20 mouse cellular contexts compared by ENCODE assay signal in genomic region chr6:91389141-91389540, GRCm38 (mm10). TPM values are rescaled to one million over a fixed set of nuclear protein-coding genes. Genes with fewer than 3 reads are reported as not detected.
DNase-seq lines count a peak whose midpoint lies in the region; ATAC-seq and TF ChIP-seq lines count a peak whose summit lies in the region.
"Had no signal": no experiment of that assay in that cellular context is flagged by ENCODE, and none has a peak within 500 bp of the region (broad histone marks: within the 10 kb centered on the region; RNA-seq: fewer than 3 reads in every experiment).

No protein-coding gene starts in this region.

- H3K4me2 ChIP-seq in limb, embryonic 12.5 days, result no peak overlapping the region
- H3K4me2 ChIP-seq: hindbrain, embryonic 15.5 days; intestine, embryonic 15.5 days had no signal

- no peak overlapping the region; the same call in 1 of the 2 replicates for H3K27ac ChIP-seq in heart, embryonic 10.5 days
- no peak overlapping the region for H3K27ac ChIP-seq in heart, adult 2 months
- H3K27ac ChIP-seq in limb, embryonic 12.5 days, result no peak overlapping the region
- H3K27ac ChIP-seq in limb, embryonic 10.5 days, result no peak overlapping the region
- H3K27ac ChIP-seq: embryonic facial prominence, embryonic 10.5 days; hindbrain, embryonic 15.5 days; intestine, embryonic 15.5 days had no signal

- 40% methylated on average over 4 of the region's 4 CpGs for WGBS in heart, embryonic 10.5 days
- 47% methylated on average over 4 of the region's 4 CpGs for WGBS in heart, adult 2 months
- 69% methylated on average over 4 of the region's 4 CpGs for WGBS in limb, embryonic 12.5 days
- 81% methylated on average over 4 of the region's 4 CpGs for WGBS in limb, embryonic 10.5 days

- ATAC-seq in limb, embryonic 12.5 days (ENCODE audit: insufficient number of reproducible peaks, insufficient read depth, low FRiP score, low TSS enrichment, low read depth), result 0 out of 2 replicates have a peak, but pooled peaks have one; percentile 7
- ATAC-seq: intestine, embryonic 15.5 days had no signal

- peak; percentile 80 for DNase-seq in heart, embryonic 10.5 days (ENCODE audit: low spot score)
- DNase-seq in heart, adult 2 months, result no peak
- no peak for DNase-seq in limb, embryonic 10.5 days (ENCODE audit: low spot score)
- peak; percentile 84 for DNase-seq in lung, postnatal 10 days
- DNase-seq in urinary bladder, postnatal 10 days (ENCODE audit: low spot score), result no peak
- no peak for DNase-seq in cerebellum, adult 18-20 months
- no peak for DNase-seq in gastrocnemius, postnatal 14 days
- DNase-seq: adrenal gland, adult 2 months; cerebellum, adult 9-10 months; gastrocnemius, postnatal 10 days; liver; retina, postnatal 1 day; right cerebral cortex, postnatal 4 days had no signal

- H3K27me3 ChIP-seq in heart, embryonic 10.5 days (ENCODE audit: insufficient read depth, poor library complexity, severe bottlenecking), result peaks cover 52% of the 10 kb centered on the region
- H3K27me3 ChIP-seq in heart, adult 2 months (ENCODE audit: control insufficient read depth, insufficient read depth, low read length), result no peaks in the 10 kb centered on the region
- H3K27me3 ChIP-seq in limb, embryonic 12.5 days, result peaks cover 3% of the 10 kb centered on the region; the same call in 1 of the 2 replicates
- 0 out of 2 replicates have a peak, but pooled peaks cover 3% of the 10 kb centered on the region for H3K27me3 ChIP-seq in limb, embryonic 10.5 days (ENCODE audit: low read depth, poor library complexity, severe bottlenecking)
- H3K27me3 ChIP-seq: hindbrain, embryonic 15.5 days; intestine, embryonic 15.5 days had no signal

- H3K9ac ChIP-seq in heart, adult 2 months (ENCODE audit: low read depth, low read length), result no peak overlapping the region
- H3K9ac ChIP-seq in limb, embryonic 12.5 days (replicated peaks), result no peak overlapping the region
- H3K9ac ChIP-seq: hindbrain, embryonic 15.5 days; intestine, embryonic 15.5 days had no signal

- H3K4me3 ChIP-seq in heart, embryonic 10.5 days, result no peak overlapping the region
- H3K4me3 ChIP-seq in heart, adult 2 months, result no peak overlapping the region
- H3K4me3 ChIP-seq in limb, embryonic 12.5 days (replicated peaks), result no peak overlapping the region
- H3K4me3 ChIP-seq in limb, embryonic 10.5 days, result no peak overlapping the region
- H3K4me3 ChIP-seq: embryonic facial prominence, embryonic 10.5 days; hindbrain, embryonic 15.5 days; intestine, embryonic 15.5 days had no signal

- no peaks in the 10 kb centered on the region for H3K36me3 ChIP-seq in heart, embryonic 10.5 days
- H3K36me3 ChIP-seq in heart, adult 2 months (ENCODE audit: control insufficient read depth, insufficient read depth, low read length), result no peaks in the 10 kb centered on the region
- H3K36me3 ChIP-seq in limb, embryonic 12.5 days, result no peaks in the 10 kb centered on the region
- H3K36me3 ChIP-seq in limb, embryonic 10.5 days, result no peaks in the 10 kb centered on the region
- H3K36me3 ChIP-seq: hindbrain, embryonic 15.5 days; intestine, embryonic 15.5 days had no signal

- H3K79me2 ChIP-seq in heart, adult 2 months (replicated peaks; ENCODE audit: control insufficient read depth, insufficient read depth, low read length), result no peaks in the 10 kb centered on the region

- no peak for TF ChIP-seq POLR2A in heart, adult 2 months (IDR thresholded peaks at IDR 0.05; ENCODE audit: insufficient read depth, low read depth, low read length)

- H3K4me1 ChIP-seq in heart, embryonic 10.5 days, result peaks cover 11% of the 10 kb centered on the region
- H3K4me1 ChIP-seq in heart, adult 2 months (ENCODE audit: control insufficient read depth, insufficient read depth, low read length), result no peaks in the 10 kb centered on the region
- H3K4me1 ChIP-seq in limb, embryonic 12.5 days (replicated peaks), result no peaks in the 10 kb centered on the region
- no peaks in the 10 kb centered on the region for H3K4me1 ChIP-seq in limb, embryonic 10.5 days
- H3K4me1 ChIP-seq: embryonic facial prominence, embryonic 10.5 days; hindbrain, embryonic 15.5 days; intestine, embryonic 15.5 days had no signal

- no peak for TF ChIP-seq EP300 in heart, adult 2 months (IDR thresholded peaks at IDR 0.05; ENCODE audit: insufficient read depth, low read depth, low read length)

- intact Hi-C loops in heart, adult 2 months (cut with DNase I), result no loop called here
- intact Hi-C loops in gastrocnemius, postnatal 14 days (cut with DNase I; ENCODE audit: low total_unique reads), result no loop called here

- H3K9me3 ChIP-seq in heart, embryonic 10.5 days, result no peaks in the 10 kb centered on the region
- H3K9me3 ChIP-seq in limb, embryonic 12.5 days, result no peaks in the 10 kb centered on the region
- H3K9me3 ChIP-seq in limb, embryonic 10.5 days (replicated peaks), result no peaks in the 10 kb centered on the region
- H3K9me3 ChIP-seq: embryonic facial prominence, embryonic 10.5 days; hindbrain, embryonic 15.5 days; intestine, embryonic 15.5 days had no signal

- TF ChIP-seq CTCF in heart, adult 2 months (IDR thresholded peaks at IDR 0.05), result no peak

RNA-seq across cellular contexts. Expression of gene Wnt7a, which starts 22.0 kb away (rescaled TPM):
- 0.39 and 0.70 TPM in 2 replicates for polyA plus RNA-seq in heart, embryonic 10.5 days (2016; fragmentation: Nextera tagmentation; extraction: Ambion mirVana)
- not detected for total RNA-seq in heart, adult 2 months (2021)
- polyA plus RNA-seq in heart, adult 2 months (2012; rRNA removed), result not detected in 2 replicates
- 5.1 and 5.7 TPM in 2 replicates for polyA plus RNA-seq in limb, embryonic 12.5 days (2016; fragmentation: Nextera tagmentation; extraction: Ambion mirVana)
- polyA plus RNA-seq in limb, embryonic 10.5 days (2016; fragmentation: Nextera tagmentation; extraction: Ambion mirVana), result 5.0 and 8.4 TPM in 2 replicates
- not detected for total RNA-seq in gastrocnemius, postnatal 14 days (2021)
- total RNA-seq: adrenal gland, adult 2 months; common myeloid progenitor, adult 5-6 weeks; gastrocnemius, postnatal 10 days; megakaryocyte-erythroid progenitor cell, adult 5-6 weeks had no signal
- polyA plus RNA-seq: adrenal gland, adult 2 months; intestine, embryonic 15.5 days; liver, embryonic 16.5 days had no signal

Comparison
In these comparisons a context has a peak if more than half of its experiments do, and no peak if none do; other contexts are left out.
1. DNase-seq: peak in heart, embryonic 10.5 days (single experiment) and lung, postnatal 10 days (single experiment); none in heart, adult 2 months (0 of 2), limb, embryonic 10.5 days (single experiment), urinary bladder, postnatal 10 days (single experiment), cerebellum, adult 18-20 months (0 of 2) and gastrocnemius, postnatal 14 days (single experiment).